In genomic region chr17:30245308-30245706, GRCm38 (mm10) we compare ENCODE assay signal across 12 mouse cellular contexts.
DNase-seq lines count a peak whose midpoint lies in the region; ATAC-seq and TF ChIP-seq lines count a peak whose summit lies in the region.
"Had no signal": no experiment of that assay in that cellular context is flagged by ENCODE, and none has a peak within 500 bp of the region (broad histone marks: within the 10 kb centered on the region; RNA-seq: fewer than 3 reads in every experiment).

No protein-coding gene starts in this region.

- H3K9me3 ChIP-seq in midbrain, embryonic 10.5 days (replicated peaks): no peaks in the 10 kb centered on the region
- H3K9me3 ChIP-seq in midbrain, embryonic 16.5 days (replicated peaks; ENCODE audit: control insufficient read depth, low read length, poor library complexity, severe bottlenecking): no peaks in the 10 kb centered on the region
- H3K9me3 ChIP-seq in heart, postnatal 0 days (replicated peaks; ENCODE audit: control insufficient read depth, low read length): no peaks in the 10 kb centered on the region
- no peaks in the 10 kb centered on the region for H3K9me3 ChIP-seq in stomach, embryonic 15.5 days
- H3K9me3 ChIP-seq: midbrain, embryonic 12.5 days had no signal

- no peaks in the 10 kb centered on the region for H3K36me3 ChIP-seq in midbrain, embryonic 10.5 days
- H3K36me3 ChIP-seq in midbrain, embryonic 16.5 days (ENCODE audit: control insufficient read depth, insufficient read depth, low read length): no peaks in the 10 kb centered on the region
- H3K36me3 ChIP-seq in heart, postnatal 0 days (replicated peaks; ENCODE audit: control insufficient read depth, insufficient read depth, low read length): no peaks in the 10 kb centered on the region
- no peaks in the 10 kb centered on the region for H3K36me3 ChIP-seq in stomach, embryonic 15.5 days
- H3K36me3 ChIP-seq: midbrain, embryonic 12.5 days had no signal

- no peak for ATAC-seq in midbrain, embryonic 16.5 days
- ATAC-seq in heart, postnatal 0 days (ENCODE audit: insufficient read depth, low read depth): peak; percentile 79
- peak; percentile 68 for ATAC-seq in stomach, embryonic 15.5 days (ENCODE audit: insufficient read depth, low FRiP score, low read depth)

- DNase-seq in heart, adult 18-20 months: peak; percentile 32 to 47
- no peak for DNase-seq in heart, postnatal 25 days (ENCODE audit: low spot score)
- no peak for DNase-seq in midbrain, embryonic 10.5 days (ENCODE audit: low spot score)
- DNase-seq in heart, postnatal 0 days (ENCODE audit: low spot score): peak; percentile 51
- DNase-seq in T-cell, adult 2 months (ENCODE audit: low spot score): no peak
- no peak for DNase-seq in frontal cortex, postnatal 25 days (ENCODE audit: low spot score in 2 of 2)
- DNase-seq: cerebellum, adult 9-10 months; gastrocnemius, postnatal 36 days; thymus, adult 18-20 months had no signal

- TF ChIP-seq CTCF in heart, postnatal 0 days (IDR thresholded peaks at IDR 0.05; ENCODE audit: low read depth): no peak

- WGBS in midbrain, embryonic 10.5 days: 86% methylated on average over 10 of the region's 10 CpGs
- WGBS in midbrain, embryonic 16.5 days: 68% methylated on average over 10 of the region's 10 CpGs
- WGBS in heart, postnatal 0 days: 52% methylated on average over 10 of the region's 10 CpGs
- WGBS in stomach, embryonic 15.5 days: 55% methylated on average over 10 of the region's 10 CpGs

- 0 out of 2 replicates have a peak overlapping the region, but pooled peaks have one; percentile 46 for H3K27ac ChIP-seq in midbrain, embryonic 10.5 days (replicated peaks)
- H3K27ac ChIP-seq in midbrain, embryonic 16.5 days (ENCODE audit: low read length): no peak overlapping the region
- H3K27ac ChIP-seq in heart, postnatal 0 days (ENCODE audit: low read depth): peak overlapping the region; percentile 75
- no peak overlapping the region for H3K27ac ChIP-seq in stomach, embryonic 15.5 days

- H3K4me1 ChIP-seq in midbrain, embryonic 10.5 days: peaks cover 47% of the 10 kb centered on the region
- peaks cover 36% of the 10 kb centered on the region for H3K4me1 ChIP-seq in midbrain, embryonic 16.5 days (ENCODE audit: control insufficient read depth, insufficient read depth, low read length)
- peaks cover 39% of the 10 kb centered on the region for H3K4me1 ChIP-seq in heart, postnatal 0 days (ENCODE audit: control insufficient read depth, insufficient read depth)
- peaks cover 14% of the 10 kb centered on the region for H3K4me1 ChIP-seq in stomach, embryonic 15.5 days

- H3K4me3 ChIP-seq in midbrain, embryonic 10.5 days: no peak overlapping the region
- no peak overlapping the region for H3K4me3 ChIP-seq in midbrain, embryonic 16.5 days (ENCODE audit: low read depth, low read length)
- H3K4me3 ChIP-seq in heart, postnatal 0 days (ENCODE audit: low read depth, low read length): no peak overlapping the region
- no peak overlapping the region for H3K4me3 ChIP-seq in stomach, embryonic 15.5 days (replicated peaks)
- H3K4me3 ChIP-seq: midbrain, embryonic 12.5 days had no signal

- no peak overlapping the region for H3K4me2 ChIP-seq in midbrain, embryonic 16.5 days (ENCODE audit: low read length)
- no peak overlapping the region for H3K4me2 ChIP-seq in heart, postnatal 0 days (ENCODE audit: low read depth, low read length)
- H3K4me2 ChIP-seq in stomach, embryonic 15.5 days: no peak overlapping the region
- H3K4me2 ChIP-seq: midbrain, embryonic 12.5 days had no signal

- no peak overlapping the region for H3K9ac ChIP-seq in midbrain, embryonic 16.5 days (ENCODE audit: low read depth, low read length)
- H3K9ac ChIP-seq in heart, postnatal 0 days (replicated peaks; ENCODE audit: low read depth, low read length): no peak overlapping the region
- no peak overlapping the region for H3K9ac ChIP-seq in stomach, embryonic 15.5 days
- H3K9ac ChIP-seq: midbrain, embryonic 12.5 days had no signal

- intact Hi-C loops in heart, postnatal 25 days (cut with DNase I): no loop called here

- no peaks in the 10 kb centered on the region for H3K27me3 ChIP-seq in midbrain, embryonic 10.5 days (ENCODE audit: low read depth, poor library complexity, severe bottlenecking)
- no peaks in the 10 kb centered on the region for H3K27me3 ChIP-seq in midbrain, embryonic 16.5 days (ENCODE audit: control insufficient read depth, insufficient read depth, low read depth, low read length)
- H3K27me3 ChIP-seq in heart, postnatal 0 days (ENCODE audit: control insufficient read depth, insufficient read depth, low read length): no peaks in the 10 kb centered on the region
- no peaks in the 10 kb centered on the region for H3K27me3 ChIP-seq in stomach, embryonic 15.5 days (replicated peaks)
- H3K27me3 ChIP-seq: midbrain, embryonic 12.5 days had no signal

- TF ChIP-seq EP300 in heart, postnatal 0 days (IDR thresholded peaks at IDR 0.05; ENCODE audit: low read depth): no peak

Comparison
In these comparisons a context has a peak if more than half of its experiments do, and no peak if none do; other contexts are left out.
1. DNase-seq: peak in heart, adult 18-20 months (2 of 2) and heart, postnatal 0 days (single experiment); none in heart, postnatal 25 days (single experiment), midbrain, embryonic 10.5 days (single experiment), T-cell, adult 2 months (single experiment) and frontal cortex, postnatal 25 days (0 of 2).
2. H3K27ac ChIP-seq: peak in midbrain, embryonic 10.5 days (single experiment) and heart, postnatal 0 days (single experiment); none in midbrain, embryonic 16.5 days (single experiment) and stomach, embryonic 15.5 days (single experiment).